Mouse (Mus musculus): ENCODE measurements around the gene Akt3.

- TF ChIP-seq CTCF (IDR thresholded peaks at IDR 0.05; ENCODE audit: low read depth) (no peak), EP300 (IDR thresholded peaks at IDR 0.05; ENCODE audit: low read depth) (no peak)
Observed at GRCm38 (mm10) chr1:177013776-177014175, 244.2 kb downstream of the Akt3 start.
